Mouse (Mus musculus): ENCODE results near the gene Dnah7a.
"Not testable (repeated sequence)": the region's sequence is repeated elsewhere in the genome, so short reads cannot be mapped to it uniquely, and the experiment has no call there.

The Dnah7a gene

GRCm38 (mm10) chr1:53704164-53704563 lies 2.4 kb downstream of the Dnah7a start:
- DNase-seq (ENCODE audit: low read depth, low spot score) = peak; percentile 73

- DNase-seq (ENCODE audit: low read depth, low spot score) = not testable (repeated sequence)
Measured at GRCm38 (mm10) chr1:53664268-53664667, 42.3 kb downstream of the Dnah7a start.

GRCm38 (mm10) chr1:53639865-53640794 lies 66.5 kb downstream of the Dnah7a start:
- DNase-seq (ENCODE audit: low read depth, low spot score) = no peak

DNA sequence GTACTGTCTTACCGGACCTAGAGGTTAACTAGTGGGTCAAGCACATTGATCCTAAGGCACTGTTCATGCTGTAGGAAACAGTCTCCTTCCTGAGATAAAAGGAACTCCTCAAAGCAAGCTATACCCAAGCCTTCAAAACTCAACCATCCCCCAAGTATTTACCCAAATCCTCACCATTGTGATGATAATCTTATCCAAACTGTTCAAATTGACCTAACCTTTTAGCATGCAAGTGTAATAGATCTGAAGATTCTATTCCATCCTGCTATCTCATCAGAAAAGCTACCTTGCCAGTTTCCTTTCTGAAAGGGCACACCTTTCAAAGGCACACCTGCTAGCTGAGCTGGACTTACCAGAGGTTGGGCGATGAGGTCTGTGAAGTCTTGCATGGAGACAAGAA lies 70.9 kb downstream of the Dnah7a start:
- peak; percentile 56 for DNase-seq (ENCODE audit: low read depth, low spot score)

- DNase-seq (ENCODE audit: low read depth, low spot score) = peak; percentile 74
Measured at GRCm38 (mm10) chr1:53632040-53632439, 74.5 kb downstream of the Dnah7a start.

- DNase-seq (ENCODE audit: low read depth, low spot score) = no peak
Measured at GRCm38 (mm10) chr1:53630011-53630410, 76.6 kb downstream of the Dnah7a start.

DNA sequence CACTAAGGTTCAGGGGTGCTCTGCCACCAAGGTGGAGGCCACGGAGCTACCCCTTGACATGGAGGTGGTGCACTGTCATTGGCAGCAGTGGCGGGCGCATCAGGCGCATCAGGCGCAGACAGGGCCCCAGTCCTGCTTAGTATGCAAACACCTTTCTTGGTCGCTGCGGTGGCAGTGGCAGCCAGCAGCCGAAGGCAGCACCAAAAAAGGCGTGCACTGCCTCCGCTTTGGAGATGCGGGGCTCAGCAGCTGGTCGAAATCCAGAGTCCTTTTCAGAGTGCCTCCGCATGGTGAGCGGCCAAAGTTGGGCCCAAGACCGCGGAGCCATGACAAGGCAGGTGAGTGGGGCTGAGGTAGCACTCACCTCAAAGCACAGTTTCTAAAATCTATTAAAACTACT lies 93.1 kb downstream of the Dnah7a start:
- DNase-seq (ENCODE audit: low read depth, low spot score) = peak; percentile 61

- DNase-seq (ENCODE audit: low read depth, low spot score) = peak; percentile 92
Measured at GRCm38 (mm10) chr1:53581326-53581725, 125.3 kb downstream of the Dnah7a start.

- DNase-seq (ENCODE audit: low read depth, low spot score) = not testable (repeated sequence)
Measured at GRCm38 (mm10) chr1:53557918-53558317, 148.7 kb downstream of the Dnah7a start.

- not testable (repeated sequence) for DNase-seq (ENCODE audit: low read depth, low spot score)
Measured at GRCm38 (mm10) chr1:53547018-53547417, 159.6 kb downstream of the Dnah7a start.

- DNase-seq (ENCODE audit: low read depth, low spot score) = not testable (repeated sequence)
Measured at GRCm38 (mm10) chr1:53538356-53538755, 168.2 kb downstream of the Dnah7a start.

GRCm38 (mm10) chr1:53534826-53535225 lies 171.8 kb downstream of the Dnah7a start:
- DNase-seq (ENCODE audit: low read depth, low spot score) = not testable (repeated sequence)

GRCm38 (mm10) chr1:53526021-53526420 lies 180.6 kb downstream of the Dnah7a start:
- DNase-seq (ENCODE audit: low read depth, low spot score) = peak; percentile 72

- no peak for DNase-seq (ENCODE audit: low read depth, low spot score)
Measured at GRCm38 (mm10) chr1:53473699-53474098, 232.9 kb downstream of the Dnah7a start.

DNA sequence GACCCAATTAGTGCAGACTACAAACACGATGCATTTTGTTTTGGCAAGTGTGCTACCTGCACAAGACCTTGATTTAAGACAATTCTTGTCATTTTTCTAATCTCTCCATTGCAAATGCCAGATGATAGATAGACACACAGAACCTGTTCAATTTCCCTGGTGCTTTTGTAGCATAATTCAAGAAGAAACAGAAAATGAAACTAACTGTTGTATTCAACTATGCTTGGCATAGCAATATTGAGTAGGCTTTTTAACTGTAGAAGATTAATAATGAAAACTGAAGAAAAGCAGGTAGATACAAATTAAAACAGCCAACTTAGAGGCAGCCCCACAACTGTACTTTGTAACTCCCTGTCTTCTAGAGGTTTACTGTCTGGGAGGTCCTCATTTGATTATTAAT lies 234.5 kb downstream of the Dnah7a start:
- DNase-seq (ENCODE audit: low read depth, low spot score) = not testable (repeated sequence)

GRCm38 (mm10) chr1:53467325-53467670 lies 239.3 kb downstream of the Dnah7a start:
- no peak for DNase-seq (ENCODE audit: low read depth, low spot score)

GRCm38 (mm10) chr1:53466524-53467324 lies 239.9 kb downstream of the Dnah7a start:
- DNase-seq (ENCODE audit: low read depth, low spot score) = not testable (repeated sequence)

DNA sequence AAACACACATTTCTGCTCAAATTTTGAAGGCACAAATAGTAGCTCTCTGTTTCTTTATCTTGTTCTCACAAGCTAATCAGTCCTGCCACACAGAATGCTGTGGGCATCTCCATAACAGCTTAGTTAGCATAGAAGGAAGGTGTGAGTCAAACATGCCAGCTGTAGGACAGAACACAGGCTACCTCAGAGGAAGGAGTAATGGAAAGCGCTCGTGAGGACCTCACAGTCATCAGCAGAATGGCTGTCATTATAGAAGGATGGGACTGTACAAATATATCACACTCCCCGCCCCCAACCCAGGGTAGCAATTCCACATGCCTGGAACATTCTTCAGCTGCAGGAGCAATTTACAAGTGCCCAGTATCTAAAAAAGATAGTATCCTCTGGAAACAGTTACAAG lies 267.4 kb downstream of the Dnah7a start:
- not testable (repeated sequence) for DNase-seq (ENCODE audit: low read depth, low spot score)

DNA sequence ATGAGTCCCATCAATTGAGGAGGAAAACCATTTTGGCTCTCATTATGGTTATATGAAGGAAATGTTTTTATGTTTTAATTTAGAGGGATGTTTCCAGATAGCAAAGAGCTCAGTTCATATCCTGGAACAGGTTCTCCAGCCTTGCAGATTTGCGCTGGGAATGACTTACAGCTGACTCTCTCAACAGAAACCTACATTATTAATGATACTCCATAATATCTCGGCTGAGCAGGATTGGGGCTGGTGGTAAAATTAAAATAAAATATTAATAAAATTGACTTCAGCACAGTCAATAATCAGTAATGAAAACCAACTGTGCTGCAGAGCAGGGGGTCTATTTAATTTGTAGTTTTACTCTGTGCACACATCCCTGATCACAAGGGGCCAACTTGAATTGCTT lies 274.2 kb downstream of the Dnah7a start:
- not testable (repeated sequence) for DNase-seq (ENCODE audit: low read depth, low spot score)

- no peak for DNase-seq (ENCODE audit: low read depth, low spot score)
Measured at GRCm38 (mm10) chr1:53405803-53406325, 300.7 kb downstream of the Dnah7a start.

GRCm38 (mm10) chr1:53393936-53394760 lies 312.4 kb downstream of the Dnah7a start:
- DNase-seq (ENCODE audit: low read depth, low spot score) = peak; percentile 85

Data from ZHBTc4 (cell line).